Mouse (Mus musculus): Measurements from ENCODE around the gene 1700037H04Rik.

GRCm38 (mm10) chr2:131101530-131101929, 58.4 kb downstream of the 1700037H04Rik start:
- TF ChIP-seq CTCF (IDR thresholded peaks at IDR 0.05 in 2 of 3, conservative IDR thresholded peaks at IDR 0.05 in 1 of 3; ENCODE audit: control insufficient read depth in 1 of 3, insufficient read depth in 1 of 3, low read depth in 2 of 3, low read length in 3 of 3, poor library complexity in 1 of 3, severe bottlenecking in 1 of 3): peak in 2 of 3 experiments; percentile 5 to 55; a peak in 2 of 6 replicates
- TF ChIP-seq POLR2A (IDR thresholded peaks at IDR 0.05; ENCODE audit: control insufficient read depth in 1 of 2, insufficient read depth in 1 of 2, low read depth in 1 of 2, low read length in 2 of 2, poor library complexity in 1 of 2): no peak
- TF ChIP-seq MYC (IDR thresholded peaks at IDR 0.05; ENCODE audit: low read depth, low read length): no peak
- no peak for TF ChIP-seq MAX (IDR thresholded peaks at IDR 0.05; ENCODE audit: low read length)
- TF ChIP-seq POLR2AphosphoS2 (IDR thresholded peaks at IDR 0.05; ENCODE audit: low read length): no peak
- TF ChIP-seq GABPA (IDR thresholded peaks at IDR 0.05; ENCODE audit: low read depth, low read length): no peak
